Mouse (Mus musculus) G1E (cell line): ENCODE results near the gene H2-D1. TPM values are rescaled to one million over a fixed set of nuclear protein-coding genes. Genes with fewer than 3 reads are reported as not detected.

Experiments used
- ATAC-seq: 2 replicates; pipeline ENCODE4 v1.8.0; 2016; ENCODE audit warnings: mild to moderate bottlenecking; ENCODE audit not compliant: insufficient number of reproducible peaks, poor library complexity, low FRiP score, severe bottlenecking; ENCODE audit errors: extremely low read depth
- DNase-seq: peaks from one replicate; pipeline ENCODE4 v3.0.0; 2012; ENCODE audit warnings: low spot score
- H3K27me3 ChIP-seq: 2 replicates; pipeline ENCODE4 v1.6.1; 2012; ENCODE audit warnings: mild to moderate bottlenecking, low read length, inconsistent platforms; ENCODE audit not compliant: insufficient read depth
- H3K36me3 ChIP-seq: replicated peaks from 2 replicates; pipeline ENCODE3; 2012; ENCODE audit warnings: mild to moderate bottlenecking, inconsistent platforms
- H3K4me1 ChIP-seq: 2 replicates; pipeline ENCODE4 v1.6.1; 2012; ENCODE audit warnings: low read depth, low read length, inconsistent platforms, mixed read lengths; ENCODE audit not compliant: insufficient read depth
- H3K4me3 ChIP-seq: 2 replicates; pipeline ENCODE4 v1.5.1; 2012; ENCODE audit warnings: low read depth, mild to moderate bottlenecking, inconsistent platforms, low read length, moderate library complexity, mixed read lengths
- H3K9me3 ChIP-seq: replicated peaks from 2 replicates; pipeline ENCODE4 v1.6.1; 2012; ENCODE audit warnings: inconsistent platforms
- CTCF ChIP-seq: IDR thresholded peaks from 2 replicates; pipeline ENCODE4 v1.5.1; 2012; ENCODE audit warnings: low read depth, low read length, inconsistent platforms, mixed read lengths
- GATA1 ChIP-seq: IDR thresholded peaks from 2 replicates; pipeline ENCODE4 v1.6.1; 2012; ENCODE audit warnings: borderline replicate concordance, low read length, inconsistent platforms, mixed read lengths
- GATA2 ChIP-seq: IDR thresholded peaks from 2 replicates; pipeline ENCODE4 v1.6.1; 2012; ENCODE audit warnings: low read depth, low read length, inconsistent platforms, borderline replicate concordance
- POLR2AphosphoS5 ChIP-seq: IDR thresholded peaks from 2 replicates; pipeline ENCODE4 v1.6.1; 2012; ENCODE audit warnings: low read depth, low read length, inconsistent platforms; ENCODE audit not compliant: insufficient replicate concordance
- TAL1 ChIP-seq: conservative IDR thresholded peaks from 2 replicates; pipeline ENCODE4 v1.6.1; 2012; ENCODE audit warnings: low read depth, low read length, inconsistent platforms, mixed read lengths
- polyA plus RNA-seq: library from polyadenylated mRNA; stranded (reverse); fragments of >175 nt; gene quantifications from 2 replicates; pipeline ENCODE4 v1.2.3, GENCODE M21; 2012
- total RNA-seq, 2 experiments: library from RNA; stranded (forward) in 1 of 2; stranded (reverse) in 1 of 2; fragments of 200-1000 nt in 1 of 2; fragments of >200 nt in 1 of 2; fragmentation: Nextera tagmentation in 1 of 2; gene quantifications; 2 replicates each; pipeline ENCODE4 v1.2.3; 2014 to 2017

Gene H2-D1
- 50.2 and 53.6 TPM in 2 replicates for total RNA-seq (2014; fragmentation: Nextera tagmentation)
- total RNA-seq (2017), result 109 and 115 TPM in 2 replicates
- 88.5 and 106 TPM in 2 replicates for polyA plus RNA-seq

- peak; percentile 99 for DNase-seq
Measured at GRCm38 (mm10) chr17:35262664-35263522, at the start of gene H2-D1. Gene H2-D1, plus strand, starts transcription at chr17:35262730.

GRCm38 (mm10) chr17:35213071-35213470, 49.5 kb upstream of the H2-D1 start:
- no peak overlapping the region for H3K4me3 ChIP-seq
- peaks cover 8% of the 10 kb centered on the region for H3K4me1 ChIP-seq
- ATAC-seq, result no peak
- H3K9me3 ChIP-seq, result no peaks in the 10 kb centered on the region
- TF ChIP-seq POLR2AphosphoS5, result no peak
- TF ChIP-seq TAL1, result no peak
- no peak for TF ChIP-seq GATA1
- no peak for TF ChIP-seq GATA2
- no peak for TF ChIP-seq CTCF
- no peak for DNase-seq
- peaks cover 3% of the 10 kb centered on the region for H3K36me3 ChIP-seq
- H3K27me3 ChIP-seq, result peaks cover 51% of the 10 kb centered on the region

More at GRCm38 (mm10) chr17:35262664-35263522, at the start of gene H2-D1:
- H3K4me3 ChIP-seq, result peak within 1 kb of the TSS; percentile 88
- TF ChIP-seq CTCF, result no peak
- no peak for TF ChIP-seq TAL1
- H3K9me3 ChIP-seq, result no peaks in the 10 kb centered on the region
- peaks cover 33% of the 10 kb centered on the region for H3K36me3 ChIP-seq
- peak; percentile 89 for ATAC-seq
- no peaks in the 10 kb centered on the region for H3K27me3 ChIP-seq
- H3K4me1 ChIP-seq, result peaks cover 40% of the 10 kb centered on the region

- Histone ChIP-seq H3K4me3 (no peak overlapping the region), H3K27me3 (peaks cover 13% of the 10 kb centered on the region), H3K4me1 (peaks cover 32% of the 10 kb centered on the region), H3K9me3 (no peaks in the 10 kb centered on the region), H3K36me3 (peaks cover 55% of the 10 kb centered on the region)
- ATAC-seq (no peak), DNase-seq (no peak)
- no peak for TF ChIP-seq GATA1
- no peak for TF ChIP-seq GATA2
- TF ChIP-seq TAL1, result no peak
- no peak for TF ChIP-seq CTCF
- TF ChIP-seq POLR2AphosphoS5, result no peak
Measured at GRCm38 (mm10) chr17:35218516-35219193, 43.9 kb upstream of the H2-D1 start.

- Histone ChIP-seq H3K36me3 (peaks cover 62% of the 10 kb centered on the region), H3K27me3 (peaks cover 5% of the 10 kb centered on the region), H3K4me3 (no peak overlapping the region), H3K4me1 (peaks cover 32% of the 10 kb centered on the region), H3K9me3 (no peaks in the 10 kb centered on the region)
- DNase-seq (no peak), ATAC-seq (no peak)
- TF ChIP-seq POLR2AphosphoS5 (no peak), TAL1 (no peak), GATA1 (no peak), GATA2 (no peak), CTCF (no peak)
Measured at GRCm38 (mm10) chr17:35219601-35220041, 42.9 kb upstream of the H2-D1 start.

GRCm38 (mm10) chr17:35220156-35220952, 42.2 kb upstream of the H2-D1 start, which contains the start of gene Gm16181:
Gene Gm16181, plus strand, starts transcription at chr17:35220834.
- no peak for DNase-seq
- Histone ChIP-seq H3K4me1 (peaks cover 32% of the 10 kb centered on the region), H3K27me3 (peaks cover 2% of the 10 kb centered on the region; the same call in 1 of the 2 replicates), H3K36me3 (peaks cover 69% of the 10 kb centered on the region), H3K9me3 (no peaks in the 10 kb centered on the region), H3K4me3 (no peak within 1 kb of the TSS)
- no peak for ATAC-seq
- TF ChIP-seq CTCF, result no peak
- no peak for TF ChIP-seq GATA1
- TF ChIP-seq TAL1, result no peak
- TF ChIP-seq GATA2, result no peak
- TF ChIP-seq POLR2AphosphoS5, result no peak

GRCm38 (mm10) chr17:35222299-35222698, 40.2 kb upstream of the H2-D1 start:
- Histone ChIP-seq H3K9me3 (no peaks in the 10 kb centered on the region), H3K4me3 (no peak overlapping the region), H3K4me1 (peaks cover 38% of the 10 kb centered on the region), H3K36me3 (peaks cover 88% of the 10 kb centered on the region), H3K27me3 (no peaks in the 10 kb centered on the region)
- TF ChIP-seq CTCF (no peak), POLR2AphosphoS5 (peak; percentile 51; the same call in 1 of the 2 replicates), GATA2 (no peak)
- DNase-seq (no peak), ATAC-seq (no peak)
